Mouse (Mus musculus) lung, postnatal 0 days (tissue): ENCODE data around the gene Stmn3.

ENCODE experiments used
- CTCF ChIP-seq: IDR thresholded peaks from 2 replicates; pipeline ENCODE4 v1.5.1; 2016; ENCODE audit warnings: antibody characterized with exemption, mild to moderate bottlenecking
- EP300 ChIP-seq: IDR thresholded peaks from 2 replicates; pipeline ENCODE4 v1.6.1; 2016; ENCODE audit warnings: antibody characterized with exemption, mild to moderate bottlenecking, control low read depth

DNA sequence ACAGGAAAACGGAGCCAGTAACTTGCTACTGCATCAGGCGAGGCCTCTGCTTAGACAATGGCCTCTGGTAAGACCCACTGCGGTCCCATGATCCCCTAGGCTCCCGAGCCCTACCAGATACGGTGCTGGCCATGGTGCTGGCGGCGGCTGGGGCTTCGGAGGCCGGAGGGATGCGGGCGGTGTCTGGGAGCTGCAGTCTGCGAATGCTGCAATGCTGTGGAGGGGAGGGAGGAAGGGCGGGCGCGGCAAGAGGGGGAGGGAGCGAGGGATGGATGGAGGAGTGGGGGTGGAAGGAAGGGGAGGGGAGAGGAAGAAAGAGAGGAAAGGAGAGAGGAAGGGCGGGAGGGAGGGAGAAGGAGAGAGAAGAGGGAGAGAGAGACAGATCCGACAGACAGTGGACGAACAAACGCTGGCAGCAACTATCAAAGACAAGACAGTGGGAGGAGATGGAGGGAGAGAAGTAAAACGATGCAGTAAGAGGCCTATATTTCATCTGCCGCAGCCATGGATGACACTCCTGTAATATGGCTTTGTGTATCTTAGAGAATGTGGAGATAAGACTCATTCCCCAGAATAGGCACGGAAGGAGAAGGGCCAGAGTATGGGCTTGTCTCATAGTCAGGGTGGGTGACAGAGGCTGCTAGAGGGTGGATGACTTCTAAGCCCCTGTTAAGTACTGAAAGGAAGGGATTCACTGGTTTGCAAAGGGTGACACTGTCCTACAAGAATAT, at the start of gene Stmn3:
- TF ChIP-seq CTCF, result no peak
- TF ChIP-seq EP300, result no peak
